Mouse (Mus musculus) inflammation-experienced regulatory T-cells (primary cell): ENCODE measurements around the gene Ephx4. TPM values are rescaled to one million over a fixed set of nuclear protein-coding genes. Genes with fewer than 3 reads are reported as not detected.

ENCODE experiments used
- polyA plus RNA-seq, 2 experiments: library from polyadenylated mRNA; unstranded; fragments of 100-300 nt; shearing (Covaris generic); gene quantifications; one replicate each; pipeline ENCODE4 v1.2.1; 2017

Gene Ephx4
- polyA plus RNA-seq = 1 to 10 TPM in 1 of 2 experiments, under 1 TPM in 1; 0.95 to 2.4 TPM

DNA sequence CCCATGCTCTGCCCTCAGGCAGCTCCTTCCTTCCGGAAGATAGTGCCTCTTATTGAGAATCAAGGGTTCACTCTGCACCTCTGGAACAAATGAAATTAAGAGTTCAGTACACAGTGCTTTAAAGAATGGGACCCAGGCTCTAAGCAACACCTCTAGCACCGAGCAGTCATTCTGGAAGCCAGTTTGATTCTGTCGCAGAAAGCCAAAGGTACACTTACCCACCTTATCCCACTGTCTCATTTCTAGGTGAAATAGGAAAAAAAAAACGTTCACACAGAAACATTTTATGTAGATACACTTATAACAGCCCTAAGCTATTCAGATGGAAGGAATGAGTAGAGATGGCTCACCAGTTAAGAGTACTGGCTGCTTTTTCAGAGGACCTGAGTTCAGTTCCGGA is at the start of gene Ephx4:
Gene Ephx4, plus strand, starts transcription at position 301 of the 400 bp plus-strand sequence.

DNA sequence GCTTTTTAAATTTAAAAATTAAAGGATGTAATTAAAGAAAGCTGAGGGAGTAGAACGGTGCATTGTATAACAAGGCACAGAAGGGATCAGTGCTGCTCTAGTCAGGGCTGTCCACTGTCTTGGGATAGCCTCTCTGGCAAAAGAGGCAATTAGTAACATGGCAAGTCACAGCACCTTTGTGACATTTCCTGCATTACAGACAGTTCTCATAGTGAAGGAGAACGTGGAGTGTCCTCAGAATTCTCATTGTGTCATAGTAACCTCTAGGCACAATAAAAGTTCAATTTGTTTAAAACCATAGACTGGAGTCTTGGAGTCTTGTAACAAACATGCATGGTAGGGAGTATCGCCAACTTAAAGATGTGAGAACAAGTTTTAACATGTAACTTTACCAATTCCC is 28.7 kb downstream of the Ephx4 start, which contains the start of gene Lpcat2b:
Gene Lpcat2b, plus strand, starts transcription at position 301 of the 400 bp plus-strand sequence.

DNA sequence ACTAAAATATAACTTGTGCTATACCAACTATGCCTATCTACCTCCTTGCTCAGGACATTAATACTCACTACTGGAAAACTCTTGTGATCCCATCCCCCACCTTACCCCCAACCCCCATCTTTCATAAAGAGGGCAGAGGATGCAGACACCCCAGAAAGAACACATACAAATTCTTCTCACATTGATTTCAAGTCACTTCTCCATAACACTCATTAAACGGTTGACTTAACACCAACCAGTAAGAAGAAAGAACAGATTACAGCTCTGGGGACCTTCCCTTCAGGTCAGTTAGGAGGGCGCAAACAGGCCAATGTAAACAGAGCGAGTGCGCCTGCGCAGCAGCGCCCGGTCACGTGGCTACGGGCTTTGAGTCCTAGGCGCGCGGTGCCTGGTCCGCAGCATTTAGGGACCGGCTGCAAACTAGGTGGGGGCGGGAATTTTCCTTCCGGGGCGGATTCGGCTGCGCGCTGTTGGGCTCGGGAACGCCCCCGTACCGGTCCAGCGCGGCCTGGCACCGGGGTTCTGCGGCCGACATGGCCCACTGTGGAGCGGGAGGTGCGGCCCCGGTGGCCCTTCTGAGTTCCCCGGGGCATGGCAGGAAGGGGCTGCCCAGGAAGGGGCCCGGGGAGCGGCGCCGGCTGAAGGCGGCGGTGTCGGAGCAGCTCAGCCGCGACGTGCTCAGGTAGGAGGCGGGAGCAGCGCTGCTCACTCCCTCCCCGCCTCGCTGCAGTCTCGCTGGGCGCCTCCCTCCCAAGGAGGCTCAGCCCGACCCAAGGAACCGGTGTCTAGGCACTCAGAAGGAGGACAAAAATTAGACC is 35.1 kb downstream of the Ephx4 start, which contains the start of gene Btbd8:
Gene Btbd8, plus strand, starts transcription at position 534 of the 818 bp plus-strand sequence.

Other genes starting within 250 kb of the Ephx4 start
- gene Tgfbr3, start 113.1 kb upstream of the Ephx4 start, polyA plus RNA-seq = 10 to 100 TPM; 10.3 to 40.0 TPM
- gene Brdt, start 71.6 kb upstream of the Ephx4 start, polyA plus RNA-seq = 1 to 10 TPM in 1 of 2 experiments, under 1 TPM in 1; 0.48 to 1.2 TPM
- not detected for gene Lpcat2b, start 28.8 kb downstream of the Ephx4 start, polyA plus RNA-seq
- 1 to 10 TPM; 7.5 to 8.0 TPM for gene Btbd8, start 35.3 kb downstream of the Ephx4 start, polyA plus RNA-seq
- gene Gm42669, start 104.9 kb downstream of the Ephx4 start, polyA plus RNA-seq = under 1 TPM; 0.33 to 0.40 TPM
- gene 1700028K03Rik, start 132.0 kb downstream of the Ephx4 start, polyA plus RNA-seq = 1 to 10 TPM in 1 of 2 experiments, under 1 TPM in 1; 0.75 to 1.1 TPM
- gene Rpap2, start 194.6 kb downstream of the Ephx4 start, polyA plus RNA-seq = 10 to 100 TPM; 18.7 to 32.7 TPM
- 10 to 100 TPM; 11.3 to 20.0 TPM for gene Glmn, start 195.2 kb downstream of the Ephx4 start, polyA plus RNA-seq